Mouse (Mus musculus) R1 (cell line): ENCODE measurements around the gene Serpinh1.
A peak's percentile ranks its signal among the peaks of the same experiment; 100 is the strongest.
"Not testable (repeated sequence)": the region's sequence is repeated elsewhere in the genome, so short reads cannot be mapped to it uniquely, and the experiment has no call there.

Experiments used
- DNase-seq: peaks from one replicate; pipeline ENCODE4 v3.0.0-alpha.2; 2018; ENCODE audit warnings: low read depth, low spot score

The Serpinh1 gene

DNA sequence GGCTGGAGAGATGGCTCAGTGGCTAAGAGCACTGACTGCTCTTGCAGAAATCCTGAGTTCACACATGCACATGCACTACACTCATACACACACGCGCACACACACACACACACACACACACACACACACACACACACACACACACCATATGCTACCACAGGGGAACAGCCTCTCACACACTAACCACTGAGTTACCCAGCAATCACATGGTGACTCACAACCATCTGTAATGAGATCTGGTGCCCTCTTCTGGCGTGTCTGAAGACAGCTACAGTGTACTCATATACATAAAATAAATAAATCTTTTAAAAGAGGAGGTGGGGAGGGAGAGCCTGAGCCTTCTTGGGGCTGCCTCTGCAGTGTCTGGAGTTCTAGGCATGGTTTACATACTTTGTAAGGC, 21.3 kb upstream of the Serpinh1 start:
- DNase-seq, result not testable (repeated sequence)

DNA sequence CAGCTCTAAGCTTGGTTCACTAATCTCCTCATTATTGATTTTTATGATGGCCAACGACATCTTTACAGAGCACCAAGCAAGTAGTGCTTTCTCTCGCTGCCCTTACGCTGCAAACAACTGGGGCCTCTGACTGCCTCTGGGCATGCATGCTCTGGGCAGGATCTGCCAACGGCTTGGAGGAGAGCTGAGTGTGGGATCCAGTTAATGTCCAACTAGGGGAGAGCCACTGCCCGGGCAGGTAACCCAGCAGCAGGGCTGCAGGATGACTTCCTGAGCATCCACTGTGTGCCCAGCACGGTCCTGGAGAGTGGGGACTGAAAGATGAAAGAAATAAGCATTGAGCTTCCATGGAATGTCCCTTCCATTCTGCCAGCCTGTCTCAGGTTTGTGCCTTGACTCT, 13.7 kb upstream of the Serpinh1 start:
- DNase-seq, result no peak

DNA sequence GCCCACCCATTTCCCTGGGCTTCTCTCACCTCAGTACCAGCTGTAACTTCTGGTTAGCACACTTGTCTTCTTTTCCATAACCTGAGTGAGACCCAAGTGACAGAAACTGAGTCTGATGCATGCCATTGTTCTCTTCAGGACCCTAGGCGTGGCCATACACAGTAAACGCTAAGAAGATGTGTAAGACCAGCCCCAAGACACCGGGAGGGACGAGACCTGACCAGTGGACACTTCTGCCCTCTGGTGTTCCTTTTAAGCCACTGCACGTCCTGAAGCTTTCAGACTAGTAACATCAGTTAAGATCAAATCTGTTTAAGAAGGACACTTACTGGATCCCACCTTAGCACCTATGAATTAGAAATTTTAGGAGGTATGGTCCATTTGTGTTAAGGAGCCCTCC, 12.0 kb upstream of the Serpinh1 start:
- peak; percentile 76 for DNase-seq

DNA sequence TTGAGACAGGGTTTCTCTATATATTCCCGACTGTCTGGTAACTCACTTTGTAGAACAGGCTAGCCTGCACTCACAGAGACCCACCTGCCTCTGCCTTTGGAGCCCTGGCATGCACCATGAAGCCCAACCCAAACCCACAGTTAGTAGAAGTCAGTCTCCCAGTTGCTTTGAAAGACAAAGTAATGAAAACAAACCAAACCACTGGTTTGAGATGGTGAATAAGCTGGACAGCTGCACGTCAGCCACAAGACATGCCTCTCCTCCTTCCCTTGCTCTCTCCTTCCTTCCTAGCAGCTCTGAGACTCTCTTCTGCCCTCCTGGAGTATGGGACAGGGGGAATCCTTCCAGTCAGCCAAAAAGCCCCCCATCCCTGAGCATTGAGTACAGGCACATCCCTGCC, 9.1 kb upstream of the Serpinh1 start:
- DNase-seq, result no peak

DNA sequence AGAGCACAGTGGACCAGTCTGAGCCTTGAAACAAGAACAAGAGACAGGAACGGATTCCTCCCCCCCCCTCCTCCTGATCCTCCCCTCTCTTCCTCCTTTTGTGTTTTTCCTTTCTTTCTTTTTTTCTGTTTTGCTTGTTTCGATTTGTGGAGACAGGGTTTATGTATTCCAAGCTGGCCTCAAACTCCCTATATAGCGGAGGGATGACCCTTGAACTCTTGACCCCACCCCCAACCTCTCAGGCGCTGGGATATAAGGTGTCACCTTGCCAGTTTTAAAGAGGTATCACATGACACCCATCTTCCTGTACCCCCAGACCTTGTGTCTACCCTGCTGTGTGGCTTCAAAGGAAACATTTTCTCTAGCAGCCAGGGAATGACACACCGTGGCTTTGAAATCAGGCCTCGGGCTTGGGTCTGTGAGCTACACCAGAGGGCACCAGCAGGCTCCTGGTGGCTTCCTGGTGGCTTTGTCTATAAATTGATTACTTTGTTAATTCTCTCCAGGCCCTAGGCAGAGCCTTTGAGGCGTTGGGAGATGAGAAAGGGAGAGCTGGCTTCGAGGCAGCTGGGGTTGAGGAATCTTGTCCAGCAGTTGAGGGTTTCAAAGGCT, 7.9 kb upstream of the Serpinh1 start:
- DNase-seq, result no peak

DNA sequence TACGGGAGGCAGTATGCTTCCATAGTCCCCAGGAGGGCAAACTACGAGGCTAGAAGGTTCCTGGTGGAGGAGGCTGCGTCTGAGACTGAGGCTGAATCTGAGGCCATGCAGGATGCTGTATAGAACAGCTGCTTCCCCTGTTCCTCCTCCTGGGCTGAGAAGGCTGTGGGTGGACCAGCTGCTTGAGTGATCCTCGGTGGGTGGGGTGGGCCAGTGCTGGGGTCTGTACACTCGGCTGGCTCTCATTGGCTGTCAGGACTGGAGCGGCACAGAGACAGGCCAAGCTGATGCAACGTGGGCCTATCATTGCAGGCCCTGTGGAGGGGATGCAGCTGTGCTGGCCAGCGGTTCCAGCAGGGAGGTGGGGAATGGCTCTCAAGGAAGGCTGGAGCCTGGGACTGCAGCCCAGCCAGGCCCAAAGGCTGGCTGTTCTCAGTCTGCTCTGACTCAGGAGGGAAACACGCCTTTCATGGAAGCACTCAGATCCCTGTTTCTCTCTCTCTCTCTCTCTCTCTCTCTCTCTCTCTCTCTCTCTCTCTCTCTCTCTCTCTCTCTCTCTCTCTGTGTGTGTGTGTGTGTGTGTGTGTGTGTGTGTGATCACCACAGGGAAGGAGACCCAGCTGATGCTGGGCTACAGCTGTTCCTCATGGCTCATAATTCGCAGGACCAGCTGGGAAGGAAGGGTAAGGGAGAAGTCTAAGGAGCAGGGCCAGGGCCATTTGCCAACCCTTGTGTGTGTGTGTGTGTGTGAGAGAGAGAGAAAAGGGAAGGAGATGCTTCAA, 7.2 kb upstream of the Serpinh1 start:
- peak; percentile 55 for DNase-seq

DNA sequence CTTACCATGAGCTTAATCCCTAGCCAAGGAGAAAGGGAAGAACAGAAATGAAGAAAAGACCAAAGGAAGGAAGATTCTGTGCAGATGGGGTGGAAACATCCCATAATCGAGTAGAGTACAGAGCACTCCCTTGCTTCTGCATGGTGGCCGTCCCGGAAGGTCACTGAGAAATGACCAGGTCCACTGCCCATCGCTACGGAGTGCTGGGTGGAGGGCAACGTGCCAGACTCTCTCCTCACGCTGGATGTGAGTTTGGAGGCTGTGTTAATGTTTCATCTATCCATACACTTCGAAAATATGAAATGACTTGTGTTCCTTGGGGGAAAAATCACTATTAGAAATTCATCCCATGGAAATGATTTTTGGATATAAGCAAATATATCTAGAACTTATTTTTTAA, 5.3 kb upstream of the Serpinh1 start:
- no peak for DNase-seq

DNA sequence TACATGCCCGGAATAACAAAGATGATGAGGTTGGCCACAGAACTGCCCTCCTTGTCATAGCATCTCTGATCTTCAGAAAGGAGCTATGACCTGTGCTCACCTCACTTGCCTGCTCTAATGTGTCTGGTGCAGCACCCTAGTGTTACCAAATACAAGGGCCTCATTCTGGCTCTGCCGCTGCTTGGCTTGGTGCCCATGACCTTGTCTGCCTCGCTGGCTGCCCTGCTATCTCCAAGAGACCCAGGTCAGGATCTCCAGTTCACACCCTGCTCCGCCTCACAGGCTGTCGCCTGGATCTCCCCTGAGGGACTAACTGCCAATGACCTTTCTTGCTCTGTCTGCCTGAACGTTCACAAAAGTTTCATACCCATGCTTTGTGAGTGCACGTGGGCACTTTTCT, 4.2 kb upstream of the Serpinh1 start:
- no peak for DNase-seq

DNA sequence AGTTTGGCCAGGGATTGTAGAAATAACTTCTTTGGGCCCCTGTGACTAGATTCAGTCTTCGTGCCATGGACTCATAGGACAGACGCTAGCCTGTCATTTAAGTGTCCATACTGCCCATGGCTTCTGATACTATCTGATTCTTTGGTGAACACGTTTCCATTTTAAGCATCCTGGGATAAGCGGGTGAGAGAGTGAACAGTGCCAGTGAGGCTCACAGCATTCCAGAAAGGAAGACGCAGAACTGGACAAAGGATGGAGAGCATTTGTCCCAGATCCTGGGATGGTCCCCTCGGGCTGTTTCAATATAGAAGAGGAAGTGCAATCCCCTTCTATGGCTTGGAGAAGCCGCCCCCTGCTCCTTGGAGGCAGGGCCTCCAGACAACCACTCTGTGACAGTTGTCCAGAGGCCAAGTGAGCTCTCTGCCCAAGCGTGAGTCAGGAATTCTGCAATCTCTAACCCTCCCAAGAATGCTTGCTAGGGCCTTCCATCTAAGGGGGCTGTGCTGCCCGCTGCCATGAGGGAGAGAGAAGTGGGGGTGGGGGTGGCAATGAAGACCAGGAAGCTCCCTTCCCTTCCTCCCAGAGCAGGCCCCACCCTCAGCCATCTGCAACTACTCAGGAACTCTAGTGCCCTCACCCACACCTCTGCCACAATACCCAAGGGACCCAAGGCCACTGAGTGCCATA, 3.3 kb upstream of the Serpinh1 start:
- no peak for DNase-seq

DNA sequence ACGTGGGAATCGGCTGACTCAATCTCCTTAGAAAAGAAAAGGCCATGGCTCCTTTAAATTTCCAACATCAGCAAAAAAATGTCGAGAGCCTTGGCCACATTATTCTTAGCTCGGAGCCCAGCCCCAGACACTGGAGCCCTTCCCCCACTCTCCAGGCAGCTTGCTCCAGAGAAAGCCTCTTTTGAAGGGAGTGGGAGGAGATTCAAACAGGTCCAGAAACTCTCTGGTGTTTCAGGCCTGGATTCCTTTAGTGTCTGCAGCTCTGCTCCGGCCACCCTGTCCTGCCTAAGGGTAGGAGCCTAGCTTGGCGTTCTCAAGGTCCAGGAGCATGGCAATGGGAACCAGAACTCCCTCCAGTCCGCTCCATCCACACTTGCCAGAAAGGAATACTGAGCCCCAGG, 2.7 kb upstream of the Serpinh1 start:
- peak; percentile 66 for DNase-seq

DNA sequence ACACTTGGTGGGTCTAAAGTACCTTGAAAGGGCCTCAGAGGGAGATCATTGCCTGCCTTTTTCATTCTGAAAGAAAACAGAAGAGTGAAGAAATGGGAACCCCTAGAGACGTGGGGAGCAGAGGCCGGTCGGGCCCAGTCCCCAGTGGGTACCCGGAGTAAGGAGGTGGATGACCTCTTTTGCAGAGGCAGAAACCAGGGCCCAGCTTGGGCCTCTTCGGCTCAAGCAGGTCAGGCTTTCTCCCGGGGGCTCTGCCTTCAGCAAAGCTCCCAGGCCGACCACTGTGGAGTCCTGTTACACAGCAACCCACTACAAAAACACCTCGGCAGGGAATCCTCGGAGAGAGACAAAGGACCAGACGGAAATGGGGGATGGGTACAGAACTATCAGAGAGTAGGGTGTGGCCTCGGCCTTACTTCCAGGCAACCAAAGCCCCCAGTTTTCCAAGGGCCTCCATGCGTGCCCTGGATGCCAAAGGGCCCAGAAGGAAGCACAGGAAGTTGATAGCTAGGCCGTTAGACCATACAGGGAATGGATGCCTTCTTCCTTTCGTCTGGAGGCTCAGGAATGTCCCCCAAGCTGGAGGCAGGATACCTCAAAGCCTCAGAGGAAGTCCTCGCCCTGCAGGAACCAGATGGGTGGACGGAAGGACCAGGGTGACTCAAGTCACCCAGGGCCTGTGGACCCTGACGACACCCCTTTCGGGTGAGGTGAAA, 1.1 kb downstream of the Serpinh1 start:
- DNase-seq, result peak; percentile 81

DNA sequence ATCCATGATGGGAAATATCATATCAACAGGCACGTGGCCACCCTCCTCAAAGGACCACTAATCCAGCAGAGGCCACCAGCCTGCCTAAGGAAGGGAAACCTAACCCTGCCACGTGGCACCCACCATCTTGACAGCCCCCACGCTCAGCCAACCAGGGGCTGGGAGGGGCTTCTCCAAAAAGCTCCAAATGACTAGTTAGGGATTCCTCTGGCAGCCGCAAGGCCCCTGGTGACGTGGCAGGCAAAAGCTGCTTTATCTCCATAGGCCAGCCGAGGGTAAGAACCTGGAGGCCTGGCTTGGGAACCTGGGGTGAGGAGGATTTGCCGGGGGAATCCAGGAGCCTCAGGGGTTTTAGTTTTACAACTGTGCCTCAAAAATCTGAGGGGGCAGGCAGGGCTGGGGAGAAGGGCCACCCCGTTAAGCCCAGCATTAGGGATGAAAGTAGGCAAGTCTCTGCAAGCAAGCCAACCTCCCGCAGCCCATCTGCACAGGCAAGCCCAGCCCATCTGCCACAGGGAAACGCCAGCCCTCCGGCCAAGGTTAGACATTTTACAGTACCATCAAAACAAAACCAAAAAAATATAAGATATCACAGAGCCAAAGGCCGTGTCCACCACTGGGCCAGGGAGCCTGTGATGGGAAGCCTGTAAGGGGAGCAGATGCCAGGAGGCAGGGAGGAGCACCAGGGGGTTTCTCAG, 1.8 kb downstream of the Serpinh1 start:
- DNase-seq, result no peak

DNA sequence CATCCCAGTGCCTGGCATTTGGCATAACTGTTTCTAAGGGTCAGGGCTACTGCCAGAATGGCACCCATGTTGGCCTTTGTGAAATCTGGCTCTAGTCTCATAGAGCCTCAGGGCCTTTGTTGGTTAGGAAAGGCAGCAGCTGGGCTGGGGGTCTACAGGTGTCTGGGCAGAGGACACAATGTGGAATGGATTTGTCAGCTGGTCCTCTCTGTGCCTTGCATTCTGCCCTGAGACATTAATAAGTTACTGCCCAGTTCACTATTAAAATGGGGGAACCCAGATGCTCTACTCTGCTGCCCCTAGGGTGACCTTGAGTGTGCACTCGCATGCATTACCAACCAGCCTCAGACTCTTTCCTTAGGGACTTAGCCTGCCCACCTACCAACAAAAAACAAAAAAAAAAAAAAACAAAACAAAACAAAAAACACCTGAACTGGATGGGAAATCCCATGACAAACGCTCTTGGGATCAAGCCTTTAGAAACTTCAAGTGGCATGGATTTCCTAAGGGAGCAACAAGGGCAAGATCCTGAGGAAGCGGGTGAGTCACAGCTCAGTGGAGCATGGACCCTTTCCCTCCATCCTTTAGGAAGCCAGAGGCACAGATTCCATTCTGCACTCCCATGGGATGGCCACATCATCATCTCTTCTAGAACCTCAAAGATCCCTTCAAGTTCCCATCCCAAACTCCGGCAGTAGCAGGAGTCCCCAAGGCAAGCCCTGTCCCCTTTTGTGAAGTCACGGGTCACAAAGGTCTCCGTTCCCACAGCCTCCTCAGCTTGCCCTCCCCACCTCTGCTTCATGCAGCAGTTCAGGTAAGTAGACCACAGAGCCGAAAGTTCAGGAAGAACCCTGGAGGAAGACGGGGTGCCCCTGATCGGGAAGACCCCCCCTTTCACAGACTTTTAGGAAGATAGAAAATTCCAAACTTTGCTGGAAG, 3.0 kb downstream of the Serpinh1 start:
- DNase-seq, result no peak

DNA sequence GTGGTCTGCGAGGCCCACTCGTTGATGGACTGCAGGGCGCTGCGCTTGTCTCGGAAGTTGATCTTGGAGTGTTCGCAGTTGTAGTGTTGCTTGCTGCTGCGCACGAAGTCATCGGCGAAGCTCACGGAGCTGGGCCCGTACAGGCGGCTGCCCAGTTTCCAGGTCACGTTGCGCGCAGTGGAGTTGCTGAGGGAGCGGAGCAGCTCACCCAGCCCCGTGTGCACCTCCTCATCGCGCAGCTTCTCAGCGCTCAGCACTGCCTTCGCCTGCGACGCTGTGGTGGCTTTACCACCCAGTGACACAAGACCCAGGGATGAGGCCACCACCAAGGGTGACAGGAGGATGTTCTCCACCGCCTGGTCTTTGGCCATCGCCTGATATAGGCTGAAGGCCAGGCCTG, 4.2 kb downstream of the Serpinh1 start:
- DNase-seq, result no peak

DNA sequence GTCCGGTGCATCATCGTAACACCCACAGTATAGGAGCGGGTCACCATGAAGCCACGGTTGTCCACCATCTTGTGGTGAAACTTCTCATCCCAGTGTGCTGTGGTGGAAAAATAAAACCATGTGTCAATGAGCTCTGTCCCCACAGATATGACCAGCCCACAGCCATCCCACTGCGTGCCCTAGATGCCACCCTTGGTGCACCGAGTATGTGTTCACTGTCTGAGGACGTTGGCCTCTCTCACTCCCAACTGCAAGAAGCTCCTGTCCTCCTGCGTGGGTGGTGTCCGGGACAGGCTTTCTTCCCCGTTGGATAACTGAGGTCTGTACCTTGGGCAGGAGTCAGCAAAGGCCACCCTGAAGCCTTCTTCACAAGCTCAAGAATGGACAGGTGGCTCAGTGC, 5.8 kb downstream of the Serpinh1 start:
- no peak for DNase-seq

DNA sequence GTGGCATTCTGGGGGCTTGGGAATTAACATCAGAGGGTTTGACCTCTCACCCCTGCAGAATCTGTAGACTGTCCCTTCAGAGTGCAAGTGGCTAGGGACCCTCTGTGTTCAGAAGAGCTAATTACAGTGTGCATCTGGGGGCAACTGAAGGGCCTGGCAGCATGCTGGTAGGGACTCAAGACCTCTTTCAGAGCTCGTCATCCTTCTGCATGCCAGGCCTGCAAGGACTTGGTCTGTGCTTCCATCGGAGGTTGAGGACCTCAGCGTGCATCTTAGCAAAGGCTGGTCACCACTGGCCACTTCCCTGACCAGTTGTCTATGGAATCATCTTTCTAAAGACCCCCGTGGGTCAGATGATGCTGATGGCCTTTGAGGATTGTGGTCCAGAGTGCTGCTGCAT, 9.5 kb downstream of the Serpinh1 start:
- no peak for DNase-seq

DNA sequence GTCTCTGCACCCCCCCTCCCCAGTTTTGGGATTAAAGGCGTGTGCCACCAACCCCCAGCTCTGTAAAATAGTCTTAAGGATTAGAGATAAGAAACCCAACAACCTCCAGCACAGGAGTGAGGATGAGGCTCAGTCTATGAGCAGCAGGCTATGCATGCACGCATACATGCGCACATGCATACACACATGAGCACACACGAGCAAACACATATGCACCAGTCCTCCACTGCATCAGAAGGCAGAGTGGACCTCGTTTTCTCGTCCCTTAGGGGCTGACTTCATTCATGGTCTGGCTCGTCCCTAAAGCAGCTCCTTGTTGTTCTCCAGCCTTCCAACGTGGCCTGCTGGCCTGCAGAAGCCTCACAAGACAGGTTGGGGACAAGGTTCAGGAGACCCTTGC, 12.3 kb downstream of the Serpinh1 start:
- no peak for DNase-seq

DNA sequence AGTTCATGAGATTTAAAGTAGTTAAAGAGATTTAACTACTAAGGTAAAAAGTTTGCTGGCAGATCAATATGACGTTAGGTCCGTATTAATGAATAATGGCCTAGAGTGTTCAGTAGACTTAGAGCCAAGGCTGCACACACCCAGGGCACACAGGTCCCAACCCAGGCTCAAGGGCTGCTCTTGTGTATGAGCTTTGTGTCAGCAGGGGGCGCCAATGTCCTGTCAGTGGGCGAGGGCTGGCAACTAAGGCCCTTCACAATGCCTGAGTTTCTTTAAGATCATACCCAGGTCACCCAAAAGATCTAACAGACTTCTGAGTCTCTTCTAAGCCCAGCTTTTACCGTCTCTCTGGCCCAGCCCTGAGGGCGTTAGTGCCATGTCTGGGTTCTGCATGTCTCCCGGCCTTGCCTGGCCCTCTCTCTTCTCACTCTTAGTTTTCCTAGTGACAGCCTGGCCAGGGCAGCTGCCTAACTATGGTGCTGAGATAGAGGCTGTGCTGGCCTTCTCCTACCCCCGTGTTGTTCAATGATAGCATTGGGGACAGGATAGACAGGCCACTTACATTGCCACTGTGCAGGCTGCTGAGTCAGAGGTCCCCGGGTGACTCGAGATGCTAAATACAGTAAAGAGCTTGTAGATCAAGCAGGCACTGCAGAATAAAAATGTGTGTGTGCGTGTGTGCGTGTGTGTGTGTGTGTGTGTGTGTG, 20.1 kb downstream of the Serpinh1 start:
- peak; percentile 68 for DNase-seq

DNA sequence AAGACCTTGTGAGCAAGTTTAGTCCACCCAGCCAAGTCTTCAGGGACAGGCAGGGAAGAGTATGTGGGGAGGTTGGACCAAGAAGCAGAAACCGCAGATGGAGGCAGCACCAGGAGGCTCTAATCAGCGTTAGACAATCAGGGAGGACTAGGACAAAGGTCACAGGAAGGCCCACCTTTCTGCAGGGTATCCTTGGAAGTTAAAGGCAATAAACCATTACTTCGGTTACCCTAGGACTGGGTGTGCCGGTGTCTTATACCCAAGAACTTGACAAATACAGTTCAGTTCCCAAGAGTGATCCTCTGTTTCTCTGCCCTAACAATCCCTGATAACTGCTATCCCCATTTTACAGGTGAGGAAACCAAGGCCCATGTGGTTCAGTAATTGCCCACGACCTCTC, 23.0 kb downstream of the Serpinh1 start:
- no peak for DNase-seq

DNA sequence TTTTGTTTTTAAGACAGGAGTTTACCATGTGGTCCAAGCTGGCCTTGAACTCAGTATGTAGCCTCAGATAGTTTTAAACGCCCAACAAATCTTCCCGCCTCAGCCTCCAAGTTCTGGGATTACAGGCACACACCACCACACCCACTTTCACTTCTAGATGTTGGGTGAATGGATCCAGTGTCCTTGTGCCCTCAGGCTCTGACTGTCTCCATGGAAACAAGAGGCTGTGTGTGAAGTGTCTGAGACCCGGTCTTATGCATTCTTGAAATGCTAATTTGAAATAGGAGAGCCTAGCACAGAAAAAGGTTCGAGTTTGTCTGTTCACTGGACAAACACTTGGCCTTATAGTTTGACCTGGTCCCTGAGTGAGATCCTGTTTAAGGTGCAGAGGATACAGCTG, 24.2 kb downstream of the Serpinh1 start:
- DNase-seq, result peak; percentile 97
